Mouse (Mus musculus): ENCODE measurements around the gene Pde6c.

The Pde6c gene

DNA sequence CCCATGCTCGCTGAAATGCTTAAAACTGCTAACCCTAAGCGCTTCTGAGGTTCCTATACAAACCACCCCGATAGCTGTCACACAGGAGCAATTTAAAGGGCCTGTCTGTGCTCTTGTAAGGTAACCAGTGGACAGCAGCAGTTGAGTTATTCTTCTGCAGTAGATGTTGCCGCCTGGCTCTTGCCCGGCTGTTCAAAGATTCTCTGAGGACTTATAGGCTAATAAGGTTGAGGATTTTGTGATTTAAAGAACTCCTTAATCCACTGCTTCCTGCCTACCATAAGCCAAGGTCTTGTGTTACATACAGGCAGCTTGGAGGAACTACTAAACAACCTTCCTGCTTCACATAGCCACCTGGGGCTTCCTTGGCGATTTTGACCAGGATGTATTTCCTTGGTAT is at the start of gene Pde6c:
Pde6c (plus strand) TSS at position 301 of the 400 bp plus-strand sequence.
- no peak for DNase-seq

DNA sequence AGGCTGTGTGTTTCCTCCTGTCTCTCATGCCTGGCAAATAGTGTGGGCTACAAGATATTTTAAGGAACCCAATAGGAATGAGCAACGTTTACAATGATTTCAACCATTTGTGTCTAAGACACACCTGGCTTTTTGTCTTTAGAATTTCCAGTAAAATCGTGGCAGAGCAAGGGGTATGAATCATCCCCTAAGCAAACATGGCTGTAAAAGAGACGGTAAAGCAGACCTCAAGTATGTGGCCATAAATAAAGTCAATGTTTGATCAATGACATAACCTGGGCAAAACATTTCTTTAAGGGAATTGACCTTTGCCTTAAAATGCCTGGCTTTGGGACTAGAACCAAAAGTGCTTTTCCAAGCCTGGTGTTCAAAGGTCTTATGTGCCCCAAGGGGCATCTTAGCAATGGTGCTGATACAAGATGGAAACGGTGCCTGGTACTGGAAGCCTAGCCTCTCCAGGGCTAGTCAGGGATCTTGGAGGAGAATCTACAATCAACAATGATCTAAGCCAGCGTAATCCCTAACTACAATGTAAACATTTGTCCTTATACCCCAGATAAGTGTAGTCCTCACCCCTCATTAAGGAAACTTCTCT is 49.6 kb upstream of the Pde6c start:
- DNase-seq: no peak

DNA sequence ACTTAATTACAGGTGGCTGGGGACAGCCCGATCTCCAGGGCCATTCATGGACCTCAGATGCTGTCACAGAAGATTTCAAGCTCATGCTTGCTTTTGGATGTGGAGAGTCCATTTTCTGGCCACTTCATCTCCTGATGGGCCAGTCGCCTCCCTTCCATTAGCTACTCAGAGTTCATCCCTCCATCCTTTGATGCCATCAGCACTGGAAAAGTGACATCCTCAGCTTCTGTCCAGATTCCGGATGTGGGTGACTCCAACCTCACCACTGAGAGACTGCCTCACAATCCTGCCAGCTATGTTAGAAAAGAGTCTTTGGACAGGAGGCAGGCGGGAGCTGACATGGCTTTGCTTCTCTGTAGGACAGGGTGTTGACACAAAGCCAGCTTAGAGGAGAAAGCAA is 46.7 kb upstream of the Pde6c start:
- no peak for DNase-seq

DNA sequence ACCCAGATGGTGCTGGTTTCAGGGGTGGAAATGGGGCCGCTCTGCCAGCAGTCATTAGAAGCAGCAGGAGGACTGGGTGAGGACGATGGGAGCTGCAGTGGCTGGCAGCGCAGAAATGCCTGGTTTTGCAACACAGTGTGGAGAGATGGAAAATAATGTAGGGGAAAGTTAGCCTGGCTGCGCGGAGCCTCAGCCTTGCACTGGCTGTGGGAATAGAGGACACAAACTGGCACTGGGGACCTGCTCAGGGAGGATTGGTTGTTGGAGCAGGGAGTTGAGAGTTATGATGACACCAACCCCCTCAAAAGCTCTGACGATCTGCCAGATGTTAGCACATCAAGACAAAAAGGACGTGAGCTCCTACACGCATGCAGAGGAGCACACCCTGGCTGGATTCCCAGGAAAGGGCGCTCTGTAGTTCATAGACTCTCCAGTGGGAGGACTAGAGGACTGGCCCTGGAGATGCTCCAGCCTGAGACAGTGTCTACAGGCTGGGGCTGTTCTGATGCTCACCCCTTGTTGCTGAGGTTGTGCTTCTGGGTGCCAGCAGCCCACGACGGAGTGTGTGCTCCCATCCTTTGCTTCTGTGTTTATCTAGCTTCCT is 45.5 kb upstream of the Pde6c start:
- DNase-seq: peak; percentile 14

DNA sequence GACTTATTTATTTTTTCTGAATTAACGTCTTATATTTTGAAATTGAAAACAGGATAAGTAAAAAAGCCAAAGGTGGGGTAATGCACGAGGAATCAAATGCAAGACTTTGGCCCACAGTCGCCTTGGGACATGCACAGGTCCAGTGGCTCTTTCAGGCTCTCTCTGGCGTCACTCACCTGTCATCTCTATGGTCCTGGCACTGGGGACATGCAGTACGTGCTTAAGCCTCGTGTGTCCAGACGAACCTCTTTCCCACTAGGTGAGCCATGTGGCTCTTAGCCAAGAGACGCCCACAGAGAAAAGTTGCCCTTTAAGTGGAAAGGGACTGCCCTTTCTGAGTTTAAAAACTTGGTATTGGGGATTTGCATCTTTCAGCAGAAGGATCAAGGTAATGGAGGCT is 43.2 kb upstream of the Pde6c start:
- no peak for DNase-seq

DNA sequence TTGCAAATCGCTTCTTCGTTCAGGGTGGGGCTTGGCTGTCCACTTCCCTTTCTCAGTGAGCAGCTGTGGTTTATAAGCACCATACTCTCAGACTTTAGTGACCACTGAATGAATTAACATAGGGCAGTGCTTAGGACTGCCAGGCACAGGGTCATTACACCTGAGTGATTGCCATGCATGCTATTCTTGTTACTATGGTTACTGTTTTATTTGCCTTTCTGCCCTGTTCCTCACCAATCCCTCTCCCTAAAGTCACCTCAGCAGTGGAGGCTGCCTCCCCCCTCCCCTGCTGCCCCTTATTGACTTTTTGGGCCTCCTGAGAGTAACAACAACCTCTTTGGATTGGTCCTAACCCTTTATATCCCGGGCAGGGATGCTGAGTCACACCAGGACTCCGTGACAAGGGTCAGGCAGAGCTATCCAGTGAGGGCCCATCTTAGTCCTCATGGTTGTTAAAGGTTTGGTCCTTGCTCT is 41.0 kb upstream of the Pde6c start:
- no peak for DNase-seq

DNA sequence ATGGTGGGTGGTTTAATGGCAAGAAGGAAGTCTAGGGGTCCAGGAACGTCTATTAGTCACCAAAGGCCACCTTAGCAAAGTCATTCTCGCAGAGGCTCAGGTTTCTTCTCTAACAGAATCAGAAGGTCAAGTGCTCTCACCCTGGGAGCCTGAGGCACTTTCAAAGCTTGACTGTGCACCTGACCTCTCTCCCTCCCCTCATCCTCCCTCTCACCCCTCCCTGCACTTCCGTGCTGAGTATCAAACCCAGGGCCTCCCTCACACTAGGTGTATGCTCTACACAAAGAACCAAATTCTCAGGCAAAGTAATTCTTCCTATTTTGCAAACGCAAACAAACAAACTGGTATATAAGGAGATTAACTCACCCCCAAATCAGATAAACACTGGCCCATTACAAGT is 36.4 kb upstream of the Pde6c start:
- no peak for DNase-seq

DNA sequence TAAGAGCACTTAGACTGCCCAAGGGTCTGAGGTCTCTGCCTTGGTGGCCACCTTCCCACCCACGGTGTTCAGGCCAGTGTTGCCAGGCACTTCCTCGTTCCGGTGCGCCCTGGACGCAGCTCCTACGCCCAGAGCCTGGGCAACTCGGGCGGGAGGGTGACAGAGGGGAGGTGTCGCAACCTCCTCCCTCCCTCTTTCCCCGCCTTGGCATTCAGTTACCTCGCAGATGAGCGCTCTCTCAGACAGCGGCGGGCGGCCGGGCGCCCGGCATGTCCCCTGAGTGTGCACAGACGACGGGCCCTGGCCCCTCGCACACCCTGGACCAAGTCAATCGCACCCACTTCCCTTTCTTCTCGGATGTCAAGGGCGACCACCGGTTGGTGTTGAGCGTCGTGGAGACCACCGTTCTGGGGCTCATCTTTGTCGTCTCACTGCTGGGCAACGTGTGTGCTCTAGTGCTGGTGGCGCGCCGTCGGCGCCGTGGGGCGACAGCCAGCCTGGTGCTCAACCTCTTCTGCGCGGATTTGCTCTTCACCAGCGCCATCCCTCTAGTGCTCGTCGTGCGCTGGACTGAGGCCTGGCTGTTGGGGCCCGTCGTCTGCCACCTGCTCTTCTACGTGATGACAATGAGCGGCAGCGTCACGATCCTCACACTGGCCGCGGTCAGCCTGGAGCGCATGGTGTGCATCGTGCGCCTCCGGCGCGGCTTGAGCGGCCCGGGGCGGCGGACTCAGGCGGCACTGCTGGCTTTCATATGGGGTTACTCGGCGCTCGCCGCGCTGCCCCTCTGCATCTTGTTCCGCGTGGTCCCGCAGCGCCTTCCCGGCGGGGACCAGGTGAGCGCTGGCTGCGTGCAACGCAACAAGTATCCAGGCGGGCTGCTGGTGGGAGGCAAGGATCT is 35.5 kb upstream of the Pde6c start, which contains the start of gene Ffar4:
Ffar4 (plus strand) TSS at position 214 of the 901 bp plus-strand sequence.
- DNase-seq: no peak

DNA sequence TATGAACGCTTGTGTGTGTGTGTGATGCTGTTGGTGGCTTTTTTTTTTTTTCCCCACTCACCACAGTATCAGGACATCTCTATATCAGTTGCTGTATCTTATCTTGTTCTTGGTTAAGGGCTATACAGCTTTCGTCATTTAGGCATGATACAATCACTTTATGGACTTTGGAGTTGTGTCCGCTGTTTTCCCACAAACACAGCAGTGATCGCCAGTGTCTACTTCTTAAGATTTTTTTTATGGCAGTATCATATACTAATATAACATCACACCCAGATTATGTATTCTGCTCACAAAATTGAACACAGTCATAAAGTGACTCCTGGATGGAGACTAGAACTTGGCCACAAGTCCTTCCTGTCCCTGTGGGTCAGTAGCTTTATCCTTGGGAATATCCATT is 24.7 kb upstream of the Pde6c start:
- DNase-seq: no peak

DNA sequence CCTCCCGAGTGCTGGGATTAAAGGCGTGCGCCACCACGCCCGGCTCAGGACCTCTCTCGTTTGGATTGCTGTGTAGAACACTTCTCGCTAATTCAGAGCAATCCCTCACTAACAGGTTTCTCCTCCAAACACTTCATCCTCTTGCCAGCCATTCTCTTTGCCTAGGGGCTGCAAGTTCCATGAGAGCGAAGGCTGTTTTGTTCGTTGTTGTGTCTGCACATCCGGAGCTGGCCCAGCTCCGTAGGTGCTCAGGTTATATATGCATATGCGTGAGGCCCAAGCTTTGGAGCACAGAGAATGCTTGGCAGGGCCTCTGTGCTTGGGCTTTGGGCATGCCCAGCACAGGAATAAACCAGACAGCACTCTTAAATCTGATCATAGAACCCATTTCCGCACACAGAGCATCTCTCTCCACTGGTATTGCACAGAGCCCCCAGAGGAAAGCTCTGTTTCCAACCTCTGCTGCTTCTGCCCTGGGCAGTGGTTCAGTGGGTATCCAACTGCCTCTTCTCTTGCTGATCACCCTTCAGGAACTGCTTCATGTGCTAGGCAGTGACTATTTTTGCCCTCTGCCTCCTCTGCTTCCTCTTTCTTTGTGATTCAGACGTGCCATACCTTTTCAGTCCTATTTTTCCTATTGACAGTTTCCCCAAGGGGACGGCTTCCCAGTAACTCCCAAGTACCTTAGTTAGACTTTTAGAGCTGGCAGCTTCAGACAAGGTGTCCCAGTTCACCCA is 22.9 kb upstream of the Pde6c start:
- no peak for DNase-seq

DNA sequence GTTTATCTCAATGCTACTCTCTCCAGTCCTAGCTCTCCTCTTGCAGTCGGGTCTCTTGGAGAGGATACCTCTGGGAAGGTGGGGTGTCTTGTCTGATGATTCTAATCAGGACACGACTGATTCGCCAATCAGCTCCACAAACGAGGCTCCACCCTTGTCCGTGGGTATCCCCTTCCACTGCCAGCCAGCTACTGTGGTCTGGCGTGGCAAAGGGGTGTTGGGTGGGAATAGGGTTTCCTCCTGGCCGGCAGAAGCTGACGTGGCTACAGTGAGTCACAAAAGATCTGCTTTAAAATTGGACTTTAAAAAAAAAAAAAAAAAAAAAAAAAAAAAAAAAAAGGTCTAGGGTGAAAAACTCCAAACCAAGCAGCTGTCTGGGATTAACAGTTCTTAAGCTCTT is 21.5 kb upstream of the Pde6c start:
- DNase-seq: no peak

DNA sequence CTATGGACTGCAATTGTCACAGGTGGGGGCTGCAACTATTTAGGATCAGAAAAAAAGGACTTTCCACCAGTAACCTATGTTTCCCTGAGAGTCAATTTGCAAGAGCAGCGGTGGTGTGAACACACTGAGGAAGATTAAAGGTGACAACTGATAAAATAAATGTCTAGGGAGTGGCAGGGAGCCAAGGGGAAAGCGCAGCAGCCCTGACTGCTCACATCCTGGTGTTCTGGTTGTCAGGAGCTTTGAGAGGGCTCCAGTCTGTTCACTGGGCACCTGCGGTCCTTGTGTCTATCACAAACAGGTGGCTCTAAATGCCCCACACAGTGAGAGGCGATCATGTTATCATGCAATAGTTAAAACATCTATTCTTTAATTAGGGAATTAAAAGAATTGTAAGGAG is 20.0 kb upstream of the Pde6c start:
- DNase-seq: no peak

DNA sequence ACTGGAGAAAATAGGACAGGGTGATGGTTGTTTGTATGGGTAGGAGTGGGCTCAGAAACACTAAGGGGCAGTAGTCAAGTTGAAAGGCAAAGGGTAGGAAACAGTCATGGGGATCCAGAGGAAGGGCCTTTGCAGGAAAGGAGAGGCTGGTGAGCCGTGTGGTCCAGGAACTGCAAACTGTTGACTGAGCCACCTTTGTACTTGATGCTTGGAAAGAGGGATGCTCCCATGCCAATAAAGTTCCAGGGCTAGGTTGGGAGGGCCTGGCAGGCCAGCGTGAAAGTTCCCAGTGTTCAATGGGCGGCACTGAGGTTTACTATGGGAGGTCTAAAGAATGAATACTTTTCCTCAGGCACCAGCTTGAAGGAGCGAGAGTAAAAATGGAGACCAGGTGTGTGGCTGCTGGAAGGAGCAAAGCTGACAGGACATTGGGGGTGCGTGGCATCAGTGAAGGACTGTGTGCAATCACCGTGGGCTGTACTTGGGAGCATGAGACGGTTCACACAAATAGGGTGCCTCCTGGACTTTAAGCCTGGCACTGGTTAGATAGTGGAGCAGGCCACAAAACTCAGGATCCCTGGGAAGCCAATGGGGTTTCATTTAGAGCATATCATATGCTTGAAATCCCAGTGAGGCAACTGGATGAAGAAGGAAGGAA is 17.6 kb upstream of the Pde6c start:
- DNase-seq: no peak

DNA sequence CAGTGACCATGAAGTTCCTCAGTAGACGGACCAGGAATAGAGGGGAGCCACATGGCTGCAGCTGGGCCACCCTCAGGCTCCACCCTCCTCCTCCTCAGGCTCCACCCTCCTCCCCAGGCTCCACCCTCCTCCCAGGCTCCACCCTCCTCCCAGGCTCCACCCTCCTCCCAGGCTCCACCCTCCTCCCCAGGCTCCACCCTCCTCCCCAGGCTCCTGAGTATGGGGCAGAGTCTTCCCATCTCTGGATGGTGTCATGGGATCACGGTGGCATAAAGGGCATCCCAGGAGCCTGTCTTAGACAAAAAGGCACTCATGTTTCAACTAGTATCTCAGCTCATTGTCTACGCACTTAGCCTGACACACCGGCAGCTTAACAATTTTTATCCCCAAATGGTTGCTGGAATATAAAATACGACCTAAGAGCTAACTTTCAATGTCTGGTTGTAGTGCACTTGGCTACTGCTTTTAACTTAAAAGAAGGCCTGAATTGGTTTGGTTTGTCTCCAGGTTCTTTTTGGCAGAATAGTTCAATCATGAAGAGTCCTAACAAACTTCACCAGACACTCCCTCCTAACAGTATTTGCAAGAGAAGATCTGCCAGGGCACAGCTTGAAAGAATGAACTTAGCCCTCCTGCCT is 12.3 kb upstream of the Pde6c start:
- no peak for DNase-seq

DNA sequence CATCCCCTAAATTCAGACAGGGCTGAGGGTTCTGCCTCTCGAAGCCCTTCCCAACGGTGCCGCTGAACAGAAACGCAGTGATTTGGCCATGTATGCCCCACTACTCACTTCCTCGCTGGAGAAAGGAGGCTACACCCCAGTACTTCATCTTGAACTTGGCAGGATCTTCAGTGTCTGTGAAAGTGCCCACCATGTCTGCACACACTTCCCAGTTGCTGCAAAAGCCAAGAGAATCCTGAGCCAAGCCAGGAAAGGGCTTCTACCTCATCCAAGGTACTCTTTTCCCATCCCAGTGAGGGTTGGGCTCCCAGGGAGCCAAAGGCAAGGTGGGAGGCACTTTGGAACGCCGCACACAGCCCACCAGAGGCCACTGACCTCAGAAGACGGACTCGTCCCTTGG is 8.7 kb upstream of the Pde6c start:
- no peak for DNase-seq

DNA sequence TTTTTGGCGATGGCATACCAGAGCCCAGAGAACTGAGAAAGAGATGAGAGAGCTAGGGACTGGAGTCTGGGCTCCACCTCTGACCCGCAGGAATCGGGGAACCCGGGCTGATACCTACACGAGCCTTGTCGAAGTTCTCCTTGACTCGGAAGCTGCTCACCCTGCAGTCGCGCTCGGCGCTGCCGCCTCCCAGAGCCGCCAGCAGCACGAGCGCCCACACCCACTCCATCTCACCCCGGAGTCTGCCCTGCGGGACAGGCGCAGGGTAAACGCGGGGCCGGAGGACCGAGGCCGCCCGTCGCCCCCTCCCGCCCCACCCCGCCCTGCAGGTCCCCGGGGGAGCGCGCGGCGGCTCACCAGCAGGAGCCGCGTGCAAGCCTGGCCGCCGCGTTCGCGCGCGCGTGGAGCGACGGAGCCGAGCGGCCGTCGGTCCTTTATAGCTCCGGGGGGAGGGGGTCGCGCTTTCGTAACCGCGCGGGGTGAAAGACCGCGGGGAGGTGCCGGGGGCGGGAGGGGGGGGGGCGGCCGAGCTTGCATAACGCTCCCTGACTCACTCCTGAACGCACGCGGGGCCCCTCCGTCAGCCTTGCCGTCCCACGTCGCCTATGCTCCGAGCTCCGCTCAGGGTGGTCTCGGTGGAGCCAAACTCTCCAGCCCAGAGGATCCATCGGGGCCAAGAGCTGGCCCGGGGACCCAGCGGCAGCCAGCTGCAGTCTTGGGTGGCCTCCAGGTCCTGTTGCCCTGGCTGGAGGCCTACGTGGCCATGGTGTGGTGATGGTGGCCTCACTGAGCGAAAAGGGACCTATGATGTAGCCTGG is 8.0 kb upstream of the Pde6c start:
- DNase-seq: peak; percentile 15

DNA sequence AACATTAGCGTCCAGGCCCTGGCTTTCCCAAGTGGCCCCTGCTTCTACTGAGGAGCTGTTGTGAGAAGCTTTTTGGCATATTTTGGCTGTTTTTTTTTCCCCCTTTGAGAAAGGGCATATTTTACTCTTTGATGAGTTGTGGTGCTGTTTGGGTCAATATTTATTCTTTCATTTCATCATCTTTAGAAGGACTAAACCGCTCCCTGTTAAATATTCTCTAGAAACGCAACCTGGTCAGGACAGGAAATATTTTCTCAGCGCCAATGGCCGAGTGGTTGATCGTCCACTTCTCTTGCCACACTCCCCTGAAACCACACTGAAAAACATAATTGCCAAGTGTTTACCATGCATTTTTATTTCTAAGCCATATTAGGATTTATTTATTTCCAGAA is 7.4 kb upstream of the Pde6c start, which contains the start of gene Rbp4:
Rbp4 (minus strand) TSS at position 63 of the 392 bp plus-strand sequence.
- no peak for DNase-seq

DNA sequence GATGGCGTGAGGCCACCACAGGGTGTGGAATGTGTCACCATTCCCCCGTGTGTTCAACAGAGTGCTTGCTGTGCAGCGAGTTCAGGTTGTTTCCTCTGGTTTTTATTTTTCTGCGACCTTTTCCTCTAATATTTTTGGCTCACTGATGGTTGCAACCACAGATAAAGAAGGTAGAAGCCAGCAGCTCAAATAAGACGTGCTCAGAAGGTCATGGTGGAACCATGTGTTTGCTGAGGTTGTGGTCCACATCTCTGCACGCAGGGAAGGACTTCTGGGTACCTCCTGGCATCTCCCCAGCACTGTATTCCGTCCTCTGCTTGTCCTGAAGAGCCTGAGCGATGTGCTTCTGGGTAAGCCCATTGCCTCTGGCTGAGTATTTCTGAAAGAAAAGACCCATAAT is 5.9 kb upstream of the Pde6c start:
- no peak for DNase-seq

DNA sequence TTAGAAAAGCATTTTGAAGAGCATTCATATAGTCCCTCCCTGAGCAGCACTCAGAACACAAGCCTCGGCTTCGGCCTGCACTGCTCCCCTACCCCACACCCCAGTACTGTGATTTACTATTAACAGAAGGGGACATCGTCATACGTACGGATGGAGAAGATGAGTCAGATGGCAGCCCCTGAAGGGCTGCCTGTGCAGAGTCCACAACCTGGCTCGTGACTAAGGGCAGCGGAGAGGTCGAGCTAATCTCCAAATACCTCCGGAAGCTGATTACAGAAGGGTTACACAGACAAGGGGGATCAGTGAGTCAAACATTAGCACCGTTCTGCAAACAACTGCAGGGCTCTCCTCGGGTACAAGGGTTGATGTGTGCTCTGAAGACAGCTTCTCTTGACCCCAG is 1.4 kb downstream of the Pde6c start:
- DNase-seq: no peak

DNA sequence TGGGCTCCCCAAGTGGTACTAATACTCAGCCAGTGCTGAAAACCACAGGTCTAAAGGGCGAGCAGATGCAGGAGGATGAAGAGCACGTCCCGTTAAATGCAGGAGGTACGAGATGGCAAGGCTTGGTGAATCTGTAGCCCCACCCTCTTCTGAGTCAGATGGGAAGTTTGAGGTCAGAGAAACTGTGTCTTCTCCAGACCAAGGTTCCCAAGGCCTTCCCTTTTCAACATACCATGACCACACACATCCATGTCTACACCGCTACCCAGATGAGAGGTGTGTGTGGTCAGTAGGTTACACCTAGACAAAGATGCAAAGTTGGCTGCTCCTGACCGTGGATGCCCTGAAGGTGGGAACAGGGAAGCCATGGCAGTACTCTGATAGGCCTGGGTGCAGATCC is 2.2 kb downstream of the Pde6c start:
- no peak for DNase-seq
